Mouse (Mus musculus) liver, adult 2 months (tissue): ENCODE results near the gene Tmem117. TPM values are rescaled to one million over a fixed set of nuclear protein-coding genes. Genes with fewer than 3 reads are reported as not detected.
A peak's percentile ranks its signal among the peaks of the same experiment; 100 is the strongest.

Source experiments
- DNase-seq: peaks from one replicate; pipeline ENCODE4 v3.0.0-alpha.2; 2011; ENCODE audit warnings: low read depth, low spot score; ENCODE audit errors: extremely low read depth
- H3K27ac ChIP-seq: fragments of 200-500 bp; replicated peaks from 2 replicates; pipeline ENCODE4 v1.5.1; 2012; ENCODE audit warnings: low read depth, mild to moderate bottlenecking, control low read depth, inconsistent platforms, low read length; ENCODE audit not compliant: insufficient read depth
- H3K27me3 ChIP-seq: fragments of 200-500 bp; 2 replicates; pipeline ENCODE4 v1.6.1; 2012; ENCODE audit warnings: mild to moderate bottlenecking, moderate library complexity, low read length, inconsistent platforms; ENCODE audit not compliant: control insufficient read depth, insufficient read depth
- H3K36me3 ChIP-seq: fragments of 200-500 bp; 2 replicates; pipeline ENCODE4 v1.6.1; 2012; ENCODE audit warnings: low read length, inconsistent platforms; ENCODE audit not compliant: control insufficient read depth, insufficient read depth
- H3K4me1 ChIP-seq: fragments of 200-500 bp; 2 replicates; pipeline ENCODE4 v1.6.1; 2011; ENCODE audit warnings: low read length; ENCODE audit not compliant: control insufficient read depth, insufficient read depth
- H3K4me3 ChIP-seq: fragments of 200-500 bp; 2 replicates; pipeline ENCODE4 v1.5.1; 2011; ENCODE audit warnings: low read depth, mild to moderate bottlenecking, control low read depth, low read length, moderate library complexity; ENCODE audit not compliant: insufficient read depth
- H3K79me2 ChIP-seq: fragments of 200-500 bp; 2 replicates; pipeline ENCODE4 v1.6.1; 2012; ENCODE audit warnings: inconsistent platforms, mild to moderate bottlenecking, low read length, moderate library complexity; ENCODE audit not compliant: control insufficient read depth, insufficient read depth
- H3K9ac ChIP-seq: fragments of 200-500 bp; 2 replicates; pipeline ENCODE4 v1.6.1; 2012; ENCODE audit warnings: low read depth, mild to moderate bottlenecking, control low read depth, inconsistent platforms, low read length
- CTCF ChIP-seq: fragments of 200-500 bp; IDR thresholded peaks from 2 replicates; pipeline ENCODE4 v1.5.1; 2011; ENCODE audit warnings: low read depth, low read length, control low read depth
- POLR2A ChIP-seq: fragments of 200-500 bp; IDR thresholded peaks from 2 replicates; pipeline ENCODE4 v1.6.1; 2011; ENCODE audit warnings: low read length, control low read depth; ENCODE audit not compliant: insufficient read depth; ENCODE audit errors: extremely low read depth
- WGBS: fragments of 180-500 bp; shearing (Covaris S2); methylation state at CpG from one replicate; pipeline ENCODE4 v1.1.7; 2018; 5-methylcytosine and 5-hydroxymethylcytosine counted together
- polyA plus RNA-seq: library from polyadenylated mRNA; depleted of rRNA; stranded (reverse); fragments of >200 nt; gene quantifications from 2 replicates; pipeline ENCODE4 v1.2.3, GENCODE M21; 2012
- total RNA-seq: library from RNA; depleted of rRNA; stranded (reverse); fragments of >200 nt; gene quantifications from 2 replicates; pipeline ENCODE4 v1.2.3, GENCODE M21; 2014

The Tmem117 gene
- total and polyA plus RNA-seq, 2 experiments: 0.46 TPM; not detected in 1

DNA sequence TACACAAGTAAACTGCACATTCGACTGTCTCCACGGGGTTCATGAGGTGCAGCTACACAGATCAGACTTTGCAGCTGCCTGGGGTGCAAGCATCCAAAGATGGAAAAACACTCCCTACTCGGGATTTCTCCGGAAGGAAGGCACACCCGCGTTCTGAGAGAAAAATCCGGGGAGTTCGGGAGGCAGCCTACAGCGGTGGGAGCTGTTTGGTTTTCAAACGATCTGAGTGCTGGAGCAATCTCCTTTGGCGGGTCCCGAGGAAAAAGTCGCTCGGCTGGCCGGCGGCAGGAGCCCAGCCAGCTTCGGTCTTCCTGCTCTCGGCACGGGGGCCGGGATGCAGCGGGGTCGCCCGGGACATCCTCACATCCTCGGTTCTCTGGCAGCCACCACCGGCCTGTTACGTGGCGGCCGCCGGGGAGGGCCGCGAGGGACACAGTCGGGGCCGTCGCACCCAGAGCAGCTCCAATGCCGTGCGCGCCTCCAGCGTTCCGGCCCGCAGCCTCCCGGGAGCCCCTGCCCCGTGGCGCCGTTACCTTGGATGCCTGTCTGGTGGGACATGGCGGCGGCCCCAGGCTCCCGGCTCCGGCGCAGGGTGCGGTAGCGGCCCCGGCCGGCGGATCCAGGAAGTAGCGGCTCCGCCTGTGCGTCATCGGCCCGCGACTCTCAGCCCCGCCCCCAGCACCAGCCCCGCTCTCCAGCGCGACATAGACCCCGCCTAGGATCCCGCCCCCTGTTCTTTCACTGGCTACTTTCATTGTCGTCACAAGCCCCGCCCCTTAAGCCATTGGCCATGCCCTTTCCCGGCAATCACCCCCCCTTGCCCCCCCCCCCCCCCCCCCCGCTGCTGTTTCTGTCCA lies 39.6 kb upstream of the Tmem117 start, which contains the start of gene Twf1:
Gene Twf1, minus strand, starts transcription at position 671 of the 857 bp plus-strand sequence.
- under 1% methylated on average over 70 of the region's 70 CpGs for WGBS
- DNase-seq: peak; percentile 85
- peak within 1 kb of the TSS; percentile 98 for H3K9ac ChIP-seq

DNA sequence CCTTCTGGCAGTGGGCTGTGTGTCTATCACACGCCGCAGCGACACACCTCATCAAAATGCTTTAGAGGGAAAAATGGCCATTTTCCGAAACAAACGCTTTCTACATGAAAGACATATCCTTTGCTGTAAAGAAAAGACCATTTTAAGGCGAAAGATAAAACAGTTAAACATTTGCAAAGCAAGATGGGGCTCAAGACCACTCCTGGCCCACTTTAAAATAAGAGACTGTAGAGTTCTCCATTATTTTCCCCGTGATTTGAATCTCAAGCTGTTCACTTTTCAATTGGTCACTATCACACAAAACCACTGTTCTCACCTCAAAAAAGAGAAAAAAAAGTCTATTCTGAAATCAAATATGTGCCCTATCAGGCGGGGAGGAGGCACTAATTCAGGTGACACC lies 38.9 kb upstream of the Tmem117 start:
- no peak overlapping the region for H3K27ac ChIP-seq
- H3K36me3 ChIP-seq: peaks cover 8% of the 10 kb centered on the region; the same call in 1 of the 2 replicates
- TF ChIP-seq POLR2A: no peak
- TF ChIP-seq CTCF: no peak
- WGBS: 14% methylated on average over 8 of the region's 8 CpGs
- DNase-seq: no peak
- peak overlapping the region; percentile 6; the same call in 1 of the 2 replicates for H3K4me3 ChIP-seq
- H3K4me1 ChIP-seq: peaks cover 4% of the 10 kb centered on the region; the same call in 1 of the 2 replicates
- no peak overlapping the region for H3K9ac ChIP-seq
- H3K79me2 ChIP-seq: peaks cover 7% of the 10 kb centered on the region; the same call in 1 of the 2 replicates
- H3K27me3 ChIP-seq: no peaks in the 10 kb centered on the region

More for the DNA sequence above, 39.6 kb upstream of the Tmem117 start, which contains the start of gene Twf1:
- Histone ChIP-seq H3K79me2 (peaks cover 7% of the 10 kb centered on the region; the same call in 1 of the 2 replicates), H3K4me1 (peaks cover 4% of the 10 kb centered on the region; the same call in 1 of the 2 replicates), H3K4me3 (peak within 1 kb of the TSS; percentile 95), H3K36me3 (peaks cover 14% of the 10 kb centered on the region), H3K27me3 (no peaks in the 10 kb centered on the region), H3K27ac (peak within 1 kb of the TSS; percentile 72)
- TF ChIP-seq POLR2A (peak; percentile 77), CTCF (no peak)

DNA sequence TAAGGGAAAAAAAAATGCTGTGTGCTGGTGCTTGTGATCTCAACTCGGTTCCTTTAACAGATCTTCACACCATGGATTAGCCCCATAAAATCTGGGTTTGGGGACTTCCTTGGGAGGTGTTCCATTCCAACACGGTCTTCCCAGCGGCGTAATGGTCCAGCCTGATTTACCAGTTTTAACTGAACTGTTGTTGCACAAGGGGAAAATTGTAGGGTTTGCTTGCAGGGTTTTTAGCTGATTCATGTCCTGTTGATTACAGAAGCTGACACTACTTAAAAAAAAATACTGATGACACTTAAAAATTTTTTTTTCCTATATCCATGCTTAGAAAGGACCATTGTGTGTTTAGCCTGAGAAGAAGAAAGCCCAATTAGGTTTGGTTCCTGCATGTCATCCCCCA lies 37.7 kb upstream of the Tmem117 start:
- peak; percentile 27 for DNase-seq
- Histone ChIP-seq H3K4me3 (no peak overlapping the region), H3K9ac (no peak overlapping the region), H3K27me3 (no peaks in the 10 kb centered on the region), H3K4me1 (peaks cover 4% of the 10 kb centered on the region; the same call in 1 of the 2 replicates), H3K27ac (peak overlapping the region; percentile 83), H3K36me3 (peaks cover under 1% of the 10 kb centered on the region; the same call in 1 of the 2 replicates), H3K79me2 (peaks cover 7% of the 10 kb centered on the region; the same call in 1 of the 2 replicates)
- 84% methylated on average over 4 of the region's 4 CpGs for WGBS
- TF ChIP-seq POLR2A (no peak), CTCF (no peak)

DNA sequence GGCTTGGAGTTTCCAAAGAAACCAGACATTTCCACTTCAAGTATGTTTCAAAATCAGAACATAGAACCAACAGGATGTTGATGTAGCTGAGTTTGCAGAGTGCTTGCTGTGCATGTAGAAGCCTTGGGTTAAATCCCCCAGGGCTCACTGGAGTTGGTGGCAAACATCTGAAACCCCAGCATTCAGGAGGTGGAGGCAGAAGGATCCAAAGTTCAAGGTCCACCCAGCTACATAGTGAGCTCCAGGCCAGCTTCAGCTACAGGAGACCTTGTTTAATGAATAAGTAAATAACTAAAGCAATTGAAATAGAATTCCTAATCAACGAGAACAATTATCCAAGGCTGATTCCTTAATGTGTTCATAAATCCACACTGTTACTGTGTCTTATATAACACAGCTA lies 35.4 kb upstream of the Tmem117 start:
- DNase-seq: peak; percentile 70

DNA sequence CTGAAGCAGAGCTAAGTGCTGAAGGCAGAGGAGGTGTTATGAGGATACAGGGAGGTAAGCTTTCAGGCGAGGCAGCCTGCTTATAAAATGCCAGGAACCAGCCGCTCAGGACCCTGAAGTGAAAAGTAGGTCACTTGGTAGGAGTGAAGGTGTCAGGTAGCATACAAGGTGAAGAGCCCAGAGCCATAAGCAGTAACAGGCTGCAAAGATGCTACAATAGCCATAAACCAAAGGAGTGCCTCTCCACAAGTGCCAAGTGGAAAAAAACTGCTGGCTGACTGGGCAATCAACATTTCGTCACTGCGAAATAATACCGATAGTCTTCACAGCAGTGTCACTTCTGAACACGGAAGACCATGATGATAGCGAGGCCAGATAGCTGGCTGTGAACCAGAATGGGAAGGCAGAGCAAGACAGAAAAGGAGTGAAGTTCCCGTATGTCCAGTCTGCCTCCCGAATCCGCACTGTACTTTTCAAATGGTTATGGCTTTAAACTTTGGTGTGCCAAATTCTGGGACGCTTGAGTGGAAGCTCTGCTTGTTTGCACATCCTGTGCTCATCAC lies 28.8 kb upstream of the Tmem117 start:
- no peaks in the 10 kb centered on the region for H3K27me3 ChIP-seq
- H3K4me1 ChIP-seq: no peaks in the 10 kb centered on the region
- no peak for TF ChIP-seq POLR2A
- TF ChIP-seq CTCF: no peak
- no peak overlapping the region for H3K27ac ChIP-seq
- WGBS: 70% methylated on average over 11 of the region's 11 CpGs
- no peak overlapping the region for H3K4me3 ChIP-seq
- no peaks in the 10 kb centered on the region for H3K36me3 ChIP-seq
- no peaks in the 10 kb centered on the region for H3K79me2 ChIP-seq
- H3K9ac ChIP-seq: no peak overlapping the region
- no peak for DNase-seq

More for the DNA sequence above, 35.4 kb upstream of the Tmem117 start:
- WGBS: 22% methylated on average over 1 of the region's 1 CpGs
- TF ChIP-seq POLR2A (no peak), CTCF (no peak)
- Histone ChIP-seq H3K79me2 (peaks cover 7% of the 10 kb centered on the region; the same call in 1 of the 2 replicates), H3K36me3 (no peaks in the 10 kb centered on the region), H3K9ac (no peak overlapping the region), H3K27me3 (no peaks in the 10 kb centered on the region), H3K27ac (no peak overlapping the region), H3K4me3 (no peak overlapping the region), H3K4me1 (peaks cover 4% of the 10 kb centered on the region; the same call in 1 of the 2 replicates)

DNA sequence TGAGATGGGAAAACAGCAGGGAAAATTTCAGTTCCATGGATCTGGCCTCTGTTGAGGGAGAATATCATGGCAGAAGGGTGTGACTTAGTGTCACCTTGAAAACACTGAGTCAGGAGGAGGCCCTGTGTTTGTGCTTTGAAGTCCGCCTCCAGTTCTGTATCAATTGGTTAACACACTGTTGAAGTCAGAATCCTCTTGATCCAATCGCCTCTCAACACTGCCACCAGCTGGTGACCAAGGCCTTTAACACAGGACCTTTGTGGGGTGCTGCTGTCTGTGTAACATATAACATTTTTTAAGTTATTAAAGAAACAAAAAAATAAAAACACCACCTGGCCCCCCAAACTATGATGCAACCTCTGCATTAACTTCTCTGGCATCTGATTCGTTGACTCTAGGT lies 27.7 kb upstream of the Tmem117 start:
- 9% methylated on average over 3 of the region's 3 CpGs for WGBS
- TF ChIP-seq CTCF (peak; percentile 70), POLR2A (no peak)
- Histone ChIP-seq H3K27ac (no peak overlapping the region), H3K27me3 (no peaks in the 10 kb centered on the region), H3K4me1 (no peaks in the 10 kb centered on the region), H3K36me3 (no peaks in the 10 kb centered on the region), H3K9ac (no peak overlapping the region), H3K4me3 (no peak overlapping the region), H3K79me2 (no peaks in the 10 kb centered on the region)
- DNase-seq: peak; percentile 62
